Mouse (Mus musculus) adrenal gland, adult (tissue): ENCODE measurements at regions not wholly inside any gene's neighbourhood (a gene's known extent, or its start where the extent isn't known, plus 50 kb on each side); places are given as distances from the start of the nearest gene placed in this dataset.
A peak's percentile ranks its signal among the peaks of the same experiment; 100 is the strongest.

Experiments
- DNase-seq, 2 experiments: peaks; one replicate each; pipeline ENCODE4 v3.0.0; 2022 to 2023; ENCODE audit warnings: low spot score in 1 of 2; ENCODE audit not compliant: inconsistent age in 2 of 2

GRCm38 (mm10) chr2:143419791-143420190, 126.2 kb upstream of the Pcsk2 start:
- no peak for DNase-seq

DNA sequence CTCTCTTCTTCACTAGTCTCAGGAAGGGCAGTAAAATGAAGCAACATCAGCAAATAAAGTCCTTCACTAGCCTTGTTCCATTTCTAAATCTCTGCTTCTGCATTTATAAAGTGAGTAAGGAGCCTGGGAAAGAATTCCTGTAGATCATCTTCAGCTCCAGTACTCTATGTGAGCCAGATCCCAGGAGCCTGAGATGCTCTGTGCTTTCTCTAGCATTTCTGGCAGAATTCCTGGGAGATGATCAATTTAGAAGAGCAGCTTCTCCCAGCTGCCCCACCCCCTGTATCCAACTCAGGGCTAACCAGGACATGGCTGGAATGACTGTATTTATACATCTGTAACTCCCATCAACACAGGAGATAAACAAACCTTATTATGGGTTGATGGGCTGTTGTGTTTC, 95.3 kb upstream of the Pcsk2 start:
- no peak for DNase-seq

DNA sequence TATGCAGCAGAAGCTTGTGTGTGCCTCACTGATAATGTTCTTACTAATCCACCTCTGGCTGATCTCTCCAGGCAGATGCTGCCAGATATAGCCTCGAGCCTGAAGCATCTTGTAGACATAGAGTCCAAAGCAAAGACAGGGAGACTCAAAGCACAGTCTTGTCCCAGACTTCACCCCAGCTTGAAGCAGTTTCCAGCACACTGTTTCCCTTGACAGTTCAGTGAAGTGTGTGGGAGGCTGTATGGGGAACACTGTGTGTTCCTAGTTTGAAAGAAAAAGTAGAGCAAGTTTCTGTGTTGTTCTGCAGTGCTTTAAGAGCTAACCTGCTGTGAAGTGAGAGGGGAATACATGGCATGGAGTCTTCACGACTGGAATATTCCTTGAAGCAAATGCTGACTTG, 94.7 kb upstream of the Pcsk2 start:
- DNase-seq, result no peak

DNA sequence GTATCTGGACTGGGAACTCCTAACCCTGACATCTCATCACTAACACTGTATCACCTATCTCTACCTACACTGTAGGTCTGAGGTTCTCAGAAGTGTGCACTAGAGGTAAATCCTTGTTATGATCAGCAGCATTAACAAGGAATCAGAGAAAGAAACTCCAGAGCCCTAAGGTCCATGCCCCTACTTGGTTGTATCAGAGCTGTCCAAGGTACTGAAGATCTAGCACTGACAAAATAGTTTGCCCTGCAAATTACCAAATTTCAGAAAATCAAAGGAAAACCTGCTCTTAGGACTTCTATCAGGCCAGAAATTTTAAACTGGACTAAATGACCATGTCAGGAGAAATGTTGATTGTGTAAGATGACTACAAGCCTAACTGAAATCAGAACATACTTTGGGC, 94.3 kb upstream of the Pcsk2 start:
- DNase-seq, result peak in 1 of 2 experiments; percentile 26

GRCm38 (mm10) chr2:143467936-143468335, 78.0 kb upstream of the Pcsk2 start:
- DNase-seq, result no peak

GRCm38 (mm10) chr2:143471394-143471793, 74.6 kb upstream of the Pcsk2 start:
- no peak for DNase-seq

DNA sequence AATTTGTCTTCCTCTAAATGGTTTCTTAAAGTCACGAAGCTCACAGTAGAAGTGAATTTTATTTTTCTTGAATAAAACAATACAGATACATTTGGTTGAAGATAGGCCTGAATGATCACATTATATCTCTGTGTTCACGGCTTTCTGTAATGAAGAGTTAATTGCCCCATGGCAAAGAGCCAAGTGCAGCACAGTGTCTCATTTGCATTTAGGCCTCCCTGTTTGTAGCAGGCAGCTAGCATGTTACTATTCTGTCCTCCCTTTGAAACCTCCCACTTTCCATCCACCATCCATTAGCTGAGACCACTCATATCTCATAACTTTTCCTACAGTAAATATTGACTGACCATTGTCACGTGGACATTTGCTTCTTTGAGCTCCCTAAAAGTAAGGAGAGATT, 55.1 kb upstream of the Pcsk2 start:
- DNase-seq, result no peak
